Mouse (Mus musculus): ENCODE results near the gene Nadk.

GRCm38 (mm10) chr4:155525751-155526150, 36.4 kb upstream of the Nadk start:
- TF ChIP-seq POLR2A (IDR thresholded peaks at IDR 0.05; ENCODE audit: low read depth, low read length): no peak
- no peak for TF ChIP-seq CTCF (conservative IDR thresholded peaks at IDR 0.05; ENCODE audit: insufficient read depth, insufficient read length, low read depth, low read length)

Measured in kidney, adult 2 months (tissue).